Mouse (Mus musculus) kidney, postnatal 25 days (tissue): ENCODE results near the gene Tead1.

Source experiments
- DNase-seq, 2 experiments: peaks; one replicate each; pipeline ENCODE4 v3.0.0; 2021; ENCODE audit warnings: mixed read lengths in 2 of 2

The Tead1 gene

GRCm38 (mm10) chr7:112937089-112937488 is 258.0 kb downstream of the Tead1 start:
- no peak for DNase-seq

- DNase-seq: no peak
These were observed 259.8 kb downstream of the Tead1 start for GRCm38 (mm10) chr7:112938959-112939358.

GRCm38 (mm10) chr7:112942567-112942966 is 263.4 kb downstream of the Tead1 start:
- DNase-seq: no peak

- no peak for DNase-seq
These were observed 263.9 kb downstream of the Tead1 start for GRCm38 (mm10) chr7:112943056-112943455.

GRCm38 (mm10) chr7:112946706-112947105 is 267.6 kb downstream of the Tead1 start:
- DNase-seq: peak; percentile 74 to 83

GRCm38 (mm10) chr7:112953777-112954291 is 274.7 kb downstream of the Tead1 start, which contains the start of gene Rassf10:
Gene Rassf10, plus strand, starts transcription at chr7:112953962.
- DNase-seq: peak; percentile 90 to 97

- peak; percentile 25 to 55 for DNase-seq
These were observed 275.4 kb downstream of the Tead1 start for GRCm38 (mm10) chr7:112954351-112955102.

GRCm38 (mm10) chr7:112955103-112955827 is 276.1 kb downstream of the Tead1 start:
- peak; percentile 49 to 73 for DNase-seq

GRCm38 (mm10) chr7:112955955-112956354 is 276.8 kb downstream of the Tead1 start:
- DNase-seq: no peak
